Mouse (Mus musculus): Measurements from ENCODE around the gene Padi4.

Gene Padi4

DNA sequence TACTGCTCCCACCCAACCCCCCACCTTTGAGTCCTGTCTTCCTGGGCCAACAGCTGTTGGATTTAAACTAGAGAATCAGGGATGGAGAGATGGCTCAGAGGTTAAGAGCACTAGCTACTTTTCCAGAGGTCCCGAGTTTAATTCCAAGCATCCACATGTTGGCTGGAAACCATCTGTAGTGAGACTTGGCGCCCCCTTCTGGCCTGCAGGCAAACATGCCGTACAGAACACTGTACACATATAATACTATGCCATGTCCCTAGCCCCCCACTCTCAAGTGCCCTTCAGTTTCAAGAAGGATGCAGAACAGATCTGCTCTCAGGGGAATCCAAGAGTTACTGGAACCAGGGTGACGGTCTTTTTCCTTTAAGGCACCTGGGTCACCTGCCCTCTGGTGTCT is 42.4 kb downstream of the Padi4 start:
- no peak for DNase-seq

DNA sequence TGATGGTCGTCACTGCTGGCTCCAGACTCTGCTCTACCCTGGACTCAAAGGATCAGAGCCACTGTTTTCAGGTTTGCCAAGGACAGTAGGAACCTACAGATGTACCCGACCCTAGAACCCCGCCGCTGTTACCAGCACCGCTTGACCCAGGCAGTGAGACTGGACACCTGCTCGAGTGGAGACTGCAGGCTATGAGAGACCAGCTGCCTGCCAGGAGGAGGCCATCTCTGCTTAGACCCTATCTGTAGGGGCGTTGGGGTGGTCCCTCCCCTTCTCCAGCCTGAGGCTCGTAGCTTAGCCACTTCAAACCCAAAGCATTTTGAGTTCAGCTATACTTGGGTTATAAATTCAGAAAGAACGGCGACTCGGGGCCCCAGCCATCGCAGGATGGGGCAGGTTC is 47.1 kb downstream of the Padi4 start:
- DNase-seq: no peak

DNA sequence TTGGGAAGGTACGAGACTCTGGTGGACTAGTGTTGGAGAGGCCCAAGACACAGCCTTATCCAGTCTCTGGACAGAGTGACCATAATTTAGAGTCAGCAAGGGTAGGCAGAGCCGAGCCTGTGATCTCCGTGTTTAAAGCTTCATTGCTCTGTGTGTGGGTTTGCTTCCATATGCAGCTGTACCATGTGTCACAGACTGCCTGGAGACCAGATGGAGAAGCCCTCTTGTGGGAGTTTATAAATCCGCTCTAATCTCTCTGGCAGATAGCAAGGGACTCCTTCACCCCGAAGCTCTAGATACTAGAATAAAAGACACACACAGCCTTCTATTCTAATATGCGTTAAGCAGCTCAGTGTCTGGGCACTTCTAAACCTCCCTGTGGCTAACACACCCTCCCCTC is 49.3 kb downstream of the Padi4 start:
- DNase-seq: no peak

DNA sequence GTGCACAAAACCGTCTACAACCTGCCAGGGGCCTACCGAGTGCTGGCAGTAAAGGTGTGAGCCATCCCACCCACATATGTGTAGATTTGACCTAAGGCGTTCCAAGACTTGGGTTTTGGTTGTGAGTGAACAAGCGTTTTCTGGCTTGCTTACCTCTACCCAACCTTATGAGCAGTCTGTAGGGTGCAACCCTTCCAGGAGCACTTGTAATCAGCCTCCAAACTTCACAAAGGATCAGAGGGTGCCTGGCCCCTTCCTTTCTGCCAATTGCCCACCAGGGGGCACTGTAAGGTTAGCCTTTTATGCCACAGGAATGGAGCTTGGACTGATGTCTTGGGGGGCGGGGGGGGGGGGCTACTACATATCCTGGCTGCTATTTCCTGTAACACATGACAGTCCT is 50.2 kb downstream of the Padi4 start:
- no peak for DNase-seq

DNA sequence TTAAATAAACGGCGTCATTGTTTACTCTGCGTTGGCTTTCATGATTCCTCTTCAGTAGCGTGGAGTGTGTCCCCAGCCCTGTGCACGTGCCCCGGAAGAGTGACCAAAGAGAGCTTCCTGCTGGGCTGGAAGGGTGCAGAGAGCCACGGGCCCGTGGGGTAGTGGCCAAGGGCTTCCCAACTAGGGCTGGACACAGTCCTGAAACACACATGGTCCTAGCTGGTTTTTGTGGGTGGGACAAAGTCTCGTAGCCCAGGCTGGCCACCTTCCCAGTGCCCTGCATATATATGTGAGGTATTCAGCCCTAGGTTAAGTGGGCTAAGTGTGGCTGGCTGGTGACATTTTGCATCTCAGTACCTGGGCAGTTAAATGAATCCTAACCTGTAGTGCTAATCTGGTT is 50.8 kb downstream of the Padi4 start:
- DNase-seq: no peak

DNA sequence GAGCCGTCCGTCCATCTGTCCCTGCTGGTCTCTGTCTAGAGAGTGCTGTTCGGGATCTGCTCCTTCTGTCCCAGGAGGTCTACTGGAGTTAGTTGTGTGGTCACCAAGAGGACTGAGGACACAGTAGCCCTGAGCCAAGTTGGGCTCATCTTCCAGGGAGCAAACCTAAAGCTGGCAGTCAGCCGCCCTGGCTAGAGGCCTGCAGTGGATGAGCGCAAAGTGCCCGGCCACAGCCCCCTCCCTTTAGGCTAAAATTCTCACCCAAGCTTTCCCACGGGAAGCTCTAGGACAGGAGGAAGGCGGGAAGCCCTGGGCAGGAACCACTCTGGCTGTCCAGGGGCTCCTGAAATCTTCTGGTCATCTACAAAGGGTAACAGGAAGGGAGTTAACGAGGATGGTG is 51.3 kb downstream of the Padi4 start:
- no peak for DNase-seq

DNA sequence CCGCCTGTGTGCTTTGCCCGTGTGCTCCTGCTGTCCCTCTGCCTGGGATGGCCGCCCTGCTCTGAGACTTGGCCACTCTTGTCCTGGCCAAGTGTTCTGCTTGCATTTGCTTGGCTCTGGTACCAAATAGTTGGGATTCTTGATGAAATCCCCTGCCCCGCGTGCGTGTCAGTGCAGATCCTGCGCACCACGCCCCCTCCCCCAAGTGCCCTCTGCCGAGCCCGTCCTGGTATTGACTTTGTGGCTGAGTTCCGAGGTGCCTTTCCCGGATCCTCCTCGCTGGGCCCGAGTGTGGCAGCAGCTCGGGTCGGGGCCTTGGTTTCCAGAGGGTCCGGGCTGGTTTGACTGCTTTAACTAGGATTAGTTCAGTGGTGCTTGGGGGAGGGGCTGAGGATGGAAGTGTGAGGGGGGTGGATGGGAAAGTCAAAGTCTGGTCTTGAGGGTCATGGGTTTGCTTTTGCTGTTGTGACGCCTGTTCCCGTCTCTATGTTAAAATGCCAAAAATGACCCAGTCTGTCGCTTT is 52.0 kb downstream of the Padi4 start:
- no peak for DNase-seq

DNA sequence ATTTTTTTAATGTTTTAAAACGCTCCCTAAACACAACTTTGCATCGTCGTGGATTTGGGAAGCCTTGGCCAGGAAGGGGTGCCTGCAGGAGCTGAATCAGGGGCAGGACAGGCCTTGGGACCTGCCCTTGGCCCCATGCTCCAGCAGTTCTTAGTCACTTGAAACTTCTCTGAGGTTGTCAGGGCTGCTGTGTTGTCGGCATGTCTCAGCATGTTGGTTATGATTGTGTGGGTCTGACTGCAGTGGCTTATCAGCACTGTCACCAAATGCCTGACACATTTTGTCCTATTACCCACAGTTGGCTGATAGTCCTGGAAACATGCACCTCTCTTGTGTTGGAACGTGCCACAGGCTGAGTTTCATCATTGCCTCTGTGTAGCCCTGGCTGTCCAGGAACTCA is 53.9 kb downstream of the Padi4 start:
- DNase-seq: no peak

DNA sequence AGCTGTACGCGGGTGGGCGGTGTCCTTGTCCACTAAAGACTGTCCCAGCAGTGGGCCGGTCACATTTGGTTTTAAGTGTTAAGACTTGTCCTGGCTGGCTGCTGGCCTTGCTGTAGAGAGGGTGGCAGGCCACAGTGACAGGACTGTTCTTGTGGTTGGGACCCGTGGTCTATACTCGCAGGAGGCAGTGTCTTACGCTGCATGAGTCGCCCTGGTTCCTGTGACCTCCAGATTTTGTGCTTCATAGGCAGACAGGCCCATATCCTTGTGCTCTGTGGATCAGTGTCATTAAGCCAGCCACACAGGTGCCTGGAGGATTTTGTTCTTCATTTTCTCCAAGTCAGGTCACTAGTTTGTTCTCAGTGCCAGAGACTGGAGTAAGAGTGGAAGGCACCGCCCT is 55.6 kb downstream of the Padi4 start:
- DNase-seq: no peak

DNA sequence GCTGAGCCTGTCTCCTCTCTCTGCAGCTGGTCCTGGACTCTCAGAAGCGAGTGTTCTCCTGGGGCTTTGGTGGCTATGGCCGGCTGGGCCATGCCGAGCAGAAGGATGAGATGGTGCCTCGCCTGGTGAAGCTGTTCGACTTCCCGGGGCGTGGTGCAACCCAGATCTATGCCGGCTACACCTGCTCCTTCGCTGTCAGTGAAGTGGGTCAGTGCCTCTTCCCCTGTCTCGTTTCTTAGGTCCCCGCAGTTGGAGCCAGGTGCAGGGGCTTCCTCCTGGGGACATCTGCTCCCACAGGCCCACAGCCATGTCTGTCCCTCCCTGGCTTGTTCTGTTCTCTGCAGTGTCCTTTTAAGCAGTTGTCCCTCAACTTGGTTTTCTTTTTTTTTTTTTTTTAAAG is 57.0 kb downstream of the Padi4 start:
- no peak for DNase-seq

DNA sequence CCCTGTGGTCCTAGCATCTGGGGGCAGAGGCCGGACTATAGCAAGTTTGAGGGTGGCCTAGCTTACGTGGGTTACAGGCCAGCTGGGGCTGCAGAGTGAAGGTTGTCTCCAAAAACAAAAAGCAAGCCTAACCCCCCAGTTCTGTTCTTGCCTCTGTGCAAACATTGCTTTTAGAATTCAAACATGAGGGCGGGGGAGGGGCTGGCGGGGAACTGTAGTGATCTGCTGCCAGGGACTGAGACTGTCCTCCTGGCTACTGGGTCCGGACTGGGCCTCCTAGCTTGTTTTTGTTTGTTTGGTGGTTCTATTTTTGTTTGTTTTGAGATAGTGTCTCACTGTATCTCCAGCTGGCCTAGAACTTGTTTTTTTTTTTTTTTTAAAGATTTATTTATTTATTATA is 59.5 kb downstream of the Padi4 start:
- no peak for DNase-seq

DNA sequence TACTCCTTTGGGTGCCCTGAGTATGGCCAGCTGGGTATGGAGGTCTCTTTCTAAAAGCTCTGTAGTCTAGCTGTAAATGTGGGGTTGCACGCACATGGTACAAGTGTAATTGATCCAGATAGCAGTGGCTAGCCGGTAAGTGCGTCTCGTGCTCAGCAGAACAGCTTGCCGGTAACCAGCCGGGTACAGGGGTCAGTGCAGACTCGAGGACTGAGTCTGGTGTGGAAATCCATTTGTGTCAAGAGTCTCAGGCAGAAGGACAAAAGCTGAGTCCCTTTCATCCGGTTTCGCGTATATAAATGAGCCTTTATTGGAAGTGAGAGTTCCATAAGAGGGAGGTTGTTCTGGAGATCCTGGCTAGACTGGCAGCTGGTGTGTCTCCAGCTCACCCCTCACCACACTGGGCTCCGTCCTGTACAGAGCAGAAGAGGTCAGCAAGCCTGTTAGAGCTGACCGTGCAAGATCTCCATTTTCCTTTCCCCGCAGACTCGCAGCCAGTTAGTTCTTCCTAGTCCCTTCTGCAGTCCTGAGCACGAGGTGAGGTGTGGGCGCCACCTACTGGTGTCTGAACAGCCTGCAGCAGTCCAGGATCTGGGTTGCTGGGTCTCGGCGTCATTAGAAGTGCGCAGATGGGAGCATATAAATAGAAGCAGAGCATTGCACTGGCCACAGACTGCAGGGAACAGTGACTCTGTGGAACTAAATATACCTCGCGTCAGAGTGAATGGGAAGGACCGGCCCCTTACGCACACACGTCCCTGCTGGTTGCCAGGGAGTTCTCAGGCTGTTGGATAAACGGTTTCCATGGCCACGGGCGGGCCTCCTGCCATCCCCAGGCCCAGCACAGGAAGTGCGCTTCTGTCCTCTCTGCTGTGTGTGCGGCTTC is 60.3 kb downstream of the Padi4 start:
- DNase-seq: peak; percentile 68 to 84

DNA sequence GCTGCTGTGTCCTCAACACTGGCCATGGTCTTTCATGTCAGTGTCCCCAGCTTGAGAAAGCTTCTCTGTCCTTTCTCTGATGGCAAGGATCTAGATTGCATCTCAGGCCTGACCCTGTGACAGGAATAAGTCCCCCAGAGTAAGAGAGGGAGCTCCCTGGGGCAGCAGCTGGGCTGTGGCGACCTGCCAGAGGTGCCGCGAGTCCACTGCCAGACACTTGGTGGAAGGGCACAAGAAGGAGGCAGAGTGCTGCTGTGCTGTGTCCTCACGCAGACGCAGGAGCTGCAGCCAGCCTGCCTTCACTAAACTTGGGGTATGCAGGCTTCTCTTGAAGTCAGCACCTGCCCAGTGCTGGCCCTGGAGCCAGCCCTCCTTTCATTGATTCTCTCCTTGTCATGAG is 62.7 kb downstream of the Padi4 start:
- DNase-seq: no peak

DNA sequence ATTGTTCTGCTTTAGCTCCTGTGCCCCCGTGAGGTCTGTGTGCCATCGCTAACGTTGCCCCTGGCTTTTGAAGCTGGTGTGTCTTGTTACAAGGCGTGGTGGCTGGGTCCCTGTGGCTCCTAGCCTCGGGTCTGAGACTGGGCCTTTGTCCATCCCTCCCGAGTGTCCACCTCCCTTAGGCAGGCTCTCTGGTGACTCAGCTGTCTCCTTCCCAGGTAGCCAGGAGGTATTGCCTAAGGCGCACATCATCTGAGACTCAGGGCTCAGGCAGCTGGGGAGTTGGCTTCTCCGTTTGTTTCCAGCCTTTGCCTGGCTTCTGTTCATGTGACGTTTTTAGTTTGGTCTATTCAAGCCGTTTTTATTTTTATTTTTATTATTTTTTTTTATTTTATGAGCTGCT is 63.3 kb downstream of the Padi4 start:
- DNase-seq: no peak

DNA sequence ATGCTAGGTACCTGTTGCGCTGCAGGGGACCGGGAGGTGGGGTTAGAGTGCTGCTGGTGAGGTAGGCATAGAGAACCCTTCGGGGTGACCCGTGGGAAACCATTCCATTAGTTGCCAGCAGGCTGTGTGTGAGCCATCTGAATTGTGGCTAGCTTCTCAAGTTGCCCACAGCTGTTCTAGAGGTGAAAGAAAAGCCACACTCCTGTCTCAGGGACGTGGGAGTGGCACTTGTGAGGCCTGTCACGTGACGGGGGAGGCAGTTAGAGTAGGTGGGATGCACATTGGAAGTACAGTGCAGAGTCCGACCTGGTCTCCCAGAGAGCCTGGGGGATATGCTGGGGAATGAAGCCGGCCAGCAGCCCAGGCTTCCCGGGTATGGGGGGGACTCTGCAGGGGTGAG is 64.4 kb downstream of the Padi4 start:
- DNase-seq: no peak

DNA sequence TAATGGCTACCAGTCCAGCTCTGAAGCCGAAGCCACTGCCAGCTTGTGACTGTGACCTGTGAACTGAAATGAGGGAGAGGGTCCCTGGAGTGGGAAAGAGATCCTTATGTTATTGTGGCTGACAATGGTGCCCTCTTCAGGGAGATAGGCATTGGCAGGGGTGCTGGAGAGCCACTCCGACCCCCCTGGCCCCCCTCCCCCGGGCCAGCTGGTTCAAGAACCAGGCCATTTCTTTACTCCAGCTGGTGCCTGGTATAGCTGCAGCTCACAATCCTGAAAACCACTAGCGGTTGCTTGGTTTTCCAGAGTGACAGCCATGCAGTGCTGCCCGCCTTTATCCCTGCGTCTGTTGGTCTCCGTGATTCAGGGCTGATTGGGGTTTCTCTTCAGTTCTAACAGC is 64.9 kb downstream of the Padi4 start:
- DNase-seq: no peak

DNA sequence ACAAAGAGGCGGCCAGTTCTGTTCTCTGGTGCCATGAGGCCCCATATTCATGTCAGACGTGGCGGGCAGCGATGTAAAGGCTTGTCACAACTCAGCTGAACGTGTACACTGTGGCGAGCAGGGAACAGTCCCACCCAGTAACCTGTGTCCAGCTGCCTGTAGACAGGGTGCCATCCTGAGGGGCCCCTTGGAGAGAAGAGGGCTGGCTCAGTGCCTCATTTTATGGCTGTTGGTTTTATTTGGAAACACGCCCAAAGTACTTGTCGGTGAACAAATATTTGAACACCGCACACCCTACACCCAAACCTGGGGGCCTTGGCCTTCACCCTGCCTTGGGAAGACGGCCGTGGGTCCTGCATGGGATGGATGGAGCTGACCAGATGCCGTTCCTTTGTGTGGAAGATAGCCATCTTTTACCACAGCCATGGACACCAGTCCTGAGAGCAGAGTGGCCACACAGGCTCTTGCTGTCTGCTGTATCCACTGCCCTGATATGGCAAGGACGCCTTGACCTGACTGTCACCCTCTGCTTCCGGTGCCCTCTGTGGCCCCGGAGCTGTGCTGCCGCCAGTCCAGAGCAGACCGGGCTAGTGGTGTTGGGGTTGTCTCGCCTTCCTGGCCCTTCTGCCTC is 65.6 kb downstream of the Padi4 start:
- no peak for DNase-seq

DNA sequence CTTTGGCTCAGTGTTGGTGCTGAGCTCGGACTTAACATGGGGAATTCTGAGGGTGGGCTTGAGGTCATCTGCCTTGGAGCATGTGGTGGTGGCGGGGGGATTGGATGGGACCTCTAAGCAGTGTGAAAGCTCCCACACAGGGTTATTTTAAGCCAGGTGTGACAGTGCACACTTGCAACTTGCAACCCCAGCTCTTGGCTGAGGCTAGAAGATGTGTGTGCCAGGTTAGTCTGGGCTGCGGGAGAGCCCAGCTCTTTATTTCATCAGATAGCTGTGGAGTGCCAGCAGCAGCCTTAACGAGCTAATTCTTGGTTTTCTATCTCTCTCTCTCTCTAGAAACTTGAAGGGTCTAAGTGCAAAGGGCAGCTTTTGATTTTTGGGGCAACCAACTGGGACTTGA is 66.4 kb downstream of the Padi4 start:
- DNase-seq: no peak

DNA sequence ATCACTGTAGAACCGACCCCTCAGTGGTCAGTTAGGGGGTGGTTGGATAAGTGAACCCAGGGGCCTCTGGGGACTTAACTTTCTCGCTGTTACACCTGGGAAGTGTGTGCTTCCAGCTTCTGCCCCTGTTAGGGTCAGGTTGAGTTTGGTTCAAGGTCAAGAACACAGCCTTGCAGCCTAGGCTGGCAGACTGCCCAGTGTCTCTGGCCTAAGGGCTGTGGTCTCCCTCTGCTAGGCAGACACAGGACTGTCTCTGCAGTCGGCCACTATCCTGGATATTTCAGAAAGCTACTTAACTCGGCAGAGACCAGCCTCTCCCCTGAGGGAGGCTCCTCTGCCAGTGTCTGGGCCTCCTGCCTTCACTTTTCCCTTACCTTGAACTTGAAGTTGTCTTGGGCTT is 69.9 kb downstream of the Padi4 start:
- DNase-seq: no peak

DNA sequence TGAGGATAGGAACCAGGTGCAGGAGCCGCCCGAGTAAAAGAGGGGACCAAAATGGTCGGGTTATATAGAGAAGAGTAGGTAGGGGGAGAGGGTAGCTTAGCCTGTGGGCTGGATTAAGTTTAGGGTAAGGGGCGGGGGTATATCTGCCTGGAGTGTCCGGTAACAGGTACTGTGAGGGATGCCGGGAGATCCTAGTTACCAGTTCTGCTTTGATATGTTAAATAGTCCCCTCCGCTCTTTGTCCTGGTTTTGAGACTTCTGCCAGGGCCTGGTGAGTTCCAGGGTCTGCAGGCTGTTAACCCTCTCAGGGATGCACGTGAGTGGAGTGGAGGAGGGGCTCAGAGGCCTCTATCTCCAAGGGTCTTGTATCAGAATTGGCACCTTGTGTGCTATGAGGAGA is 70.4 kb downstream of the Padi4 start:
- no peak for DNase-seq

DNA sequence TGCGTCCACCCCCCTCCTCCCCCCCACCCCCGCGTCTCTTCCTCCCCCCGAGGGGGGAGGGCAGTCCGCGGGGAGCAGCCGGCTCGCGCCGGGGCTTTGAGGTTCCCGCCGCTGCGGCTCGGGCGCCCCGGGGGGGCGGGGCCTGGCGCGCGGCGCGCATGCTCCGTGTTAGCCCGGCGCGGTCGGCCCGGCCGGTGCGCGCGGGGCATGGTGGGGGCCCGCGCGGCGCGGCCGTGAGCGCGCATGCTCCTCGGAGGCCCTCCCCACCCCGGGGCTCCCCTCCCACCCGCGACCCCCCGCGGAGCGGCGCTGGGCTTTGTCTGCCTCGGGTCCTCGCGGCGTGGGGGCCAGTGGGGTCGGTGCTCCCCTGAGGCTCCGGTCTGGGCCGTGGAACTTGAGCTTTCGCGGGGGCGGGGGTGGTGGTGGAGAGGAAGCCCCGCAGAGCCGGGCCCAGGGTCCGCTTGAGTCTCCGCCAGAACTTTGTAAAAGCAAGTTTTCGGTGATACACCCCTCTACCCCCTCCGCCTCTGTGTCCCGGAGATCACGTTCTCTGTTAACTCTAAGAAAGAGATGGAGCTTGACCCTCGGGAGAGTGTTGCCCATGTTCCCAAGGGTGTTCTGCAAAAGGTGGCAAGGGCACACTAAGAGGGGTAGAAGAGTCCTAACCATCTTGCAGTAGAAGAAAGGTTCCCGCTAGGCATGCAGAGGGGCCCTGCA is 71.3 kb downstream of the Padi4 start:
- DNase-seq: peak; percentile 79 to 88

DNA sequence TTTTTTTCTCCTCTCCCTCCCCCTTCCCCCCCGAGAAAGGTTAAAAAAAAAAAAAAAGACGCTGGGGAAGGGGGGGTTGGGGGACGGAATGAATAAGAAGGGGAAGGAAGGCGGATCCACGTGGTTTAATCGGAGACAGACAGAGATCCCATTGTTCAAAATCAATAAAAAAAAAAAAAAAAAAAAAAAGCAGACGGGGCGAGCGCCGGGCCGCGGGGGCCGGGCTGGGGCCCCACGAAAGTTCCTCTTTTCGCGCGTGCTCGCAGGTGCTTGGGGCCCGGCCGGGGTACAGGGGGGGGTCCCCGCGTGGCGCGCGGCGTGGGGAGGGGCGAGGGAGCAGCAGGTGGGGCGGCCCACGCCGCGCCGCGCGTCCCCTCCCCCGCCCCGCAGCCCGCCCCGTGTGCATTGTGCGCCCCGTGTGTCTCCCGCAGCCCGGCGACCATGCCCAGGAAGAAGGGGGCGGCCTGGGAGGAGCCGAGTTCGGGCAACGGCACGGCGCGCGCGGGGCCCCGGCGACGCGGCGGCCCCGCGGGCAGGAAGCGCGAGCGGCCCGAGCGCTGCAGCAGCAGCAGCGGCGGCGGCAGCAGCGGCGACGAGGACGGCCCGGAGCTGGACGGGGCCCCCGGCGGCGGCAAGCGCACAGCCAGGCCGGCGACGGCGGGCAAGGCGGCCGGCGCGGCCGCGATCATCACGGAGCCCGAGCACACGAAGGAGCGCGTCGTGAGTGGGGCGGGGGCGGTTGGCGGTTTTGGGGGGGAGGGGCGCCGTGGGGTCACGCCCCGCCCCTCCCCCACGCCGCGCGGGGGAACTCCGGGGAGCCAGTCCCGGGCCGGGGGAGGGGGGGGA is 72.1 kb downstream of the Padi4 start:
- DNase-seq: peak; percentile 61 to 66
